Mouse (Mus musculus): ENCODE measurements around the gene Rhox1. TPM values are rescaled to one million over a fixed set of nuclear protein-coding genes. Genes with fewer than 3 reads are reported as not detected.
"Not testable (repeated sequence)": the region's sequence is repeated elsewhere in the genome, so short reads cannot be mapped to it uniquely, and the experiment has no call there.

Rhox1 gene
- polyA plus RNA-seq, 1 experiment from 2014 or later: not detected

- Histone ChIP-seq H3K4me3 (ENCODE audit: low read depth, low read length) (peak overlapping the region; percentile 51), H3K4me1 (replicated peaks; ENCODE audit: control insufficient read depth, insufficient read depth, low read length) (no peaks in the 10 kb centered on the region), H3K4me2 (ENCODE audit: low read length) (peak overlapping the region; percentile 54), H3K27me3 (replicated peaks; ENCODE audit: control insufficient read depth, insufficient read depth, low read length) (no peaks in the 10 kb centered on the region), H3K36me3 (ENCODE audit: control insufficient read depth, insufficient read depth, low read length) (no peaks in the 10 kb centered on the region), H3K27ac (ENCODE audit: low read depth) (no peak overlapping the region), H3K9ac (ENCODE audit: low read length) (peak overlapping the region; percentile 43), H3K9me3 (ENCODE audit: control insufficient read depth, low read length) (no peaks in the 10 kb centered on the region)
- ATAC-seq (replicated peaks; ENCODE audit: low FRiP score, low TSS enrichment, low read depth) (peak; percentile 28; the same call in 1 of the 2 replicates), DNase-seq (ENCODE audit: low spot score) (no peak)
- WGBS: 14% methylated on average over 18 of the region's 20 CpGs
Observed at GRCm38 (mm10) chrX:37190755-37191104, 31.3 kb downstream of the Rhox1 start.

GRCm38 (mm10) chrX:37184401-37184800 is 37.7 kb downstream of the Rhox1 start:
- not testable (repeated sequence) for ATAC-seq (replicated peaks; ENCODE audit: low FRiP score, low TSS enrichment, low read depth)

GRCm38 (mm10) chrX:37168742-37169141 is 53.3 kb downstream of the Rhox1 start, which contains the start of gene Akap14:
Gene Akap14 (minus strand): TSS chrX:37168842.
- Histone ChIP-seq H3K27me3 (replicated peaks; ENCODE audit: control insufficient read depth, insufficient read depth, low read length) (no peaks in the 10 kb centered on the region), H3K9me3 (ENCODE audit: control insufficient read depth, low read length) (no peaks in the 10 kb centered on the region), H3K36me3 (ENCODE audit: control insufficient read depth, insufficient read depth, low read length) (no peaks in the 10 kb centered on the region), H3K4me2 (ENCODE audit: low read length) (no peak within 1 kb of the TSS), H3K27ac (ENCODE audit: low read depth) (no peak within 1 kb of the TSS), H3K4me3 (ENCODE audit: low read depth, low read length) (no peak within 1 kb of the TSS), H3K4me1 (replicated peaks; ENCODE audit: control insufficient read depth, insufficient read depth, low read length) (no peaks in the 10 kb centered on the region), H3K9ac (ENCODE audit: low read length) (no peak within 1 kb of the TSS)
- 58% methylated on average over 5 of the region's 5 CpGs for WGBS
- DNase-seq (ENCODE audit: low spot score) (no peak), ATAC-seq (replicated peaks; ENCODE audit: low FRiP score, low TSS enrichment, low read depth) (no peak)

More at GRCm38 (mm10) chrX:37184401-37184800, 37.7 kb downstream of the Rhox1 start:
- H3K27ac ChIP-seq (ENCODE audit: low read depth); H3K9me3 ChIP-seq (ENCODE audit: control insufficient read depth, low read length); H3K27me3 ChIP-seq (replicated peaks; ENCODE audit: control insufficient read depth, insufficient read depth, low read length); H3K36me3 ChIP-seq (ENCODE audit: control insufficient read depth, insufficient read depth, low read length); H3K4me1 ChIP-seq (replicated peaks; ENCODE audit: control insufficient read depth, insufficient read depth, low read length); H3K4me3 ChIP-seq (ENCODE audit: low read depth, low read length); H3K4me2 ChIP-seq (ENCODE audit: low read length); DNase-seq (ENCODE audit: low spot score); H3K9ac ChIP-seq (ENCODE audit: low read length): not testable (repeated sequence)
- 70% methylated on average over 8 of the region's 8 CpGs for WGBS

GRCm38 (mm10) chrX:37167085-37167484 is 55.0 kb downstream of the Rhox1 start:
- DNase-seq (ENCODE audit: low spot score): no peak
- no peaks in the 10 kb centered on the region for H3K27me3 ChIP-seq (replicated peaks; ENCODE audit: control insufficient read depth, insufficient read depth, low read length)
- H3K9me3 ChIP-seq (ENCODE audit: control insufficient read depth, low read length): no peaks in the 10 kb centered on the region
- no peak overlapping the region for H3K4me3 ChIP-seq (ENCODE audit: low read depth, low read length)
- H3K4me1 ChIP-seq (replicated peaks; ENCODE audit: control insufficient read depth, insufficient read depth, low read length): no peaks in the 10 kb centered on the region
- WGBS: 34% methylated on average over 3 of the region's 3 CpGs
- H3K36me3 ChIP-seq (ENCODE audit: control insufficient read depth, insufficient read depth, low read length): no peaks in the 10 kb centered on the region
- H3K4me2 ChIP-seq (ENCODE audit: low read length): no peak overlapping the region
- no peak for ATAC-seq (replicated peaks; ENCODE audit: low FRiP score, low TSS enrichment, low read depth)
- H3K9ac ChIP-seq (ENCODE audit: low read length): no peak overlapping the region
- H3K27ac ChIP-seq (ENCODE audit: low read depth): no peak overlapping the region

Other genes with a start within 250 kb of the Rhox1 start
- 19.9 and 21.3 TPM in 2 replicates for gene Sept6, start 230.5 kb downstream of the Rhox1 start, polyA plus RNA-seq (2014; fragmentation: Nextera tagmentation; extraction: Ambion mirVana)
- gene Sowahd, start 173.4 kb downstream of the Rhox1 start, polyA plus RNA-seq (2014; fragmentation: Nextera tagmentation; extraction: Ambion mirVana): 0.11 TPM in 1 of 2 replicates, not detected in the other
- gene Rpl39, start 136.9 kb downstream of the Rhox1 start, polyA plus RNA-seq (2014; fragmentation: Nextera tagmentation; extraction: Ambion mirVana): 637 and 732 TPM in 2 replicates
- gene Upf3b, start 111.9 kb downstream of the Rhox1 start, polyA plus RNA-seq (2014; fragmentation: Nextera tagmentation; extraction: Ambion mirVana): 16.7 and 18.6 TPM in 2 replicates
- 15.1 and 16.4 TPM in 2 replicates for gene Nkap, start 95.5 kb downstream of the Rhox1 start, polyA plus RNA-seq (2014; fragmentation: Nextera tagmentation; extraction: Ambion mirVana)
- gene Akap14, start 53.4 kb downstream of the Rhox1 start, polyA plus RNA-seq (2014; fragmentation: Nextera tagmentation; extraction: Ambion mirVana): not detected in 2 replicates
- 412 and 460 TPM in 2 replicates for gene Ndufa1, start 31.1 kb downstream of the Rhox1 start, polyA plus RNA-seq (2014; fragmentation: Nextera tagmentation; extraction: Ambion mirVana)
- gene Rnf113a1, start 31.0 kb downstream of the Rhox1 start, polyA plus RNA-seq (2014; fragmentation: Nextera tagmentation; extraction: Ambion mirVana): 10.0 and 10.4 TPM in 2 replicates
- gene Gm9, start 11.2 kb downstream of the Rhox1 start, polyA plus RNA-seq (2014; fragmentation: Nextera tagmentation; extraction: Ambion mirVana): not detected in 2 replicates
- gene Rhox2a, start 22.7 kb upstream of the Rhox1 start, polyA plus RNA-seq (2014; fragmentation: Nextera tagmentation; extraction: Ambion mirVana): not detected in 2 replicates
- not detected in 2 replicates for gene Rhox3a, start 27.7 kb upstream of the Rhox1 start, polyA plus RNA-seq (2014; fragmentation: Nextera tagmentation; extraction: Ambion mirVana)
- not detected in 2 replicates for gene Rhox4a, start 43.1 kb upstream of the Rhox1 start, polyA plus RNA-seq (2014; fragmentation: Nextera tagmentation; extraction: Ambion mirVana)
- not detected in 2 replicates for gene Rhox3a2, start 157.8 kb upstream of the Rhox1 start, polyA plus RNA-seq (2014; fragmentation: Nextera tagmentation; extraction: Ambion mirVana)
- not detected in 2 replicates for gene Rhox4a2, start 168.6 kb upstream of the Rhox1 start, polyA plus RNA-seq (2014; fragmentation: Nextera tagmentation; extraction: Ambion mirVana)
- gene Rhox2b, start 189.8 kb upstream of the Rhox1 start, polyA plus RNA-seq (2014; fragmentation: Nextera tagmentation; extraction: Ambion mirVana): not detected in 2 replicates
- gene Rhox4b, start 210.2 kb upstream of the Rhox1 start, polyA plus RNA-seq (2014; fragmentation: Nextera tagmentation; extraction: Ambion mirVana): not detected in 2 replicates
- gene Rhox2c, start 231.4 kb upstream of the Rhox1 start, polyA plus RNA-seq (2014; fragmentation: Nextera tagmentation; extraction: Ambion mirVana): not detected in 2 replicates
- gene Rhox3c, start 236.3 kb upstream of the Rhox1 start, polyA plus RNA-seq (2014; fragmentation: Nextera tagmentation; extraction: Ambion mirVana): not detected in 2 replicates